Mouse (Mus musculus) brain, embryonic 14.5 days (tissue): ENCODE measurements at regions not wholly inside any gene's neighbourhood (a gene's known extent, or its start where the extent isn't known, plus 50 kb on each side); places are given as distances from the start of the nearest gene placed in this dataset.

Source experiments
- CTCF ChIP-seq: fragments of 200-500 bp; IDR thresholded peaks from 2 replicates; pipeline ENCODE4 v1.5.1; 2012; ENCODE audit warnings: inconsistent platforms, mild to moderate bottlenecking, moderate library complexity, borderline replicate concordance; ENCODE audit not compliant: insufficient read depth, insufficient read length; ENCODE audit errors: extremely low read depth
- POLR2A ChIP-seq: fragments of 200-500 bp; IDR thresholded peaks from 2 replicates; pipeline ENCODE4 v1.6.1; 2012; ENCODE audit warnings: mild to moderate bottlenecking, inconsistent platforms, borderline replicate concordance; ENCODE audit not compliant: poor library complexity, insufficient read depth, insufficient read length, severe bottlenecking; ENCODE audit errors: extremely low read depth

GRCm38 (mm10) chr14:67621486-67621885, 1612.5 kb upstream of the Gulo start:
- TF ChIP-seq CTCF, result no peak
- TF ChIP-seq POLR2A, result no peak
